Mouse (Mus musculus): ENCODE measurements around the gene Gm49601. TPM values are rescaled to one million over a fixed set of nuclear protein-coding genes. Genes with fewer than 3 reads are reported as not detected.

Gm49601 gene
- total RNA-seq (2014; rRNA removed) (not detected in 2 replicates), polyA plus RNA-seq (2012; rRNA removed) (0.37 TPM in 1 of 2 replicates, not detected in the other)

DNA sequence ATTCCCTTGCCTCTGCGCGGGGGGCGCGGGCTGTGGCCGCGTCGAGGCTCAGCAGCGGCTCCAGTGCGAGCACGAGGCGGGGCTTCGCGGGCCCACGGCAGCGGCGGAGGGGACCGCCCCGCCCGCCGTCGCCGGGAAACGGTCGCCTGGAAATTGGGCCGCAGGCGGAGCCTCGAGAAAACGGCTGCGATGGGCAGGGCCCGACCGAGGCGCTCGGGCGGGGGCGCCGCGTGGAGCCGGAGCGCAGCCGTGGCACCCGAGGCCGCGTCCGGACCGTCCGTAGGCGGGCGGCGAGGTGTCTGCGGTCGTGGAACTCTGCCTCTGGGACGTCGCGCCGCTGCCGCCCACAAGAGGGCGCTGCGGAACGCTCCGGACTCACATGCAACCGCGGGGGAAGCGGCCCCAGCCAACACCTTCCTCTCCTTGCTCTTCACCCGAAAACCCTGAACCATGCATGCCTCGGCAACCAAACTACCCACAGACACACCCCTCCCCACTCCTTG is at the start of gene Gm49601:
Gm49601 (minus strand) TSS at position 52 of the 503 bp plus-strand sequence.
- TF ChIP-seq POLR2A (IDR thresholded peaks at IDR 0.05; ENCODE audit: extremely low read depth, insufficient read depth, low read length) (no peak), CTCF (IDR thresholded peaks at IDR 0.05; ENCODE audit: low read depth, low read length) (peak; percentile 88)
- Histone ChIP-seq H3K9ac (ENCODE audit: low read depth, low read length) (peak within 1 kb of the TSS; percentile 52), H3K27ac (replicated peaks; ENCODE audit: insufficient read depth, low read depth, low read length) (no peak within 1 kb of the TSS), H3K4me3 (ENCODE audit: insufficient read depth, low read depth, low read length) (peak within 1 kb of the TSS; percentile 43; the same call in 1 of the 2 replicates), H3K4me1 (ENCODE audit: control insufficient read depth, insufficient read depth, low read length) (peaks cover 2% of the 10 kb centered on the region), H3K36me3 (ENCODE audit: control insufficient read depth, insufficient read depth, low read length) (no peaks in the 10 kb centered on the region), H3K79me2 (ENCODE audit: control insufficient read depth, insufficient read depth, low read length) (no peaks in the 10 kb centered on the region), H3K27me3 (ENCODE audit: control insufficient read depth, insufficient read depth, low read length) (peaks cover 15% of the 10 kb centered on the region)
- 1% methylated on average over 55 of the region's 65 CpGs for WGBS
- DNase-seq (ENCODE audit: extremely low read depth, low read depth, low spot score): peak; percentile 21

DNA sequence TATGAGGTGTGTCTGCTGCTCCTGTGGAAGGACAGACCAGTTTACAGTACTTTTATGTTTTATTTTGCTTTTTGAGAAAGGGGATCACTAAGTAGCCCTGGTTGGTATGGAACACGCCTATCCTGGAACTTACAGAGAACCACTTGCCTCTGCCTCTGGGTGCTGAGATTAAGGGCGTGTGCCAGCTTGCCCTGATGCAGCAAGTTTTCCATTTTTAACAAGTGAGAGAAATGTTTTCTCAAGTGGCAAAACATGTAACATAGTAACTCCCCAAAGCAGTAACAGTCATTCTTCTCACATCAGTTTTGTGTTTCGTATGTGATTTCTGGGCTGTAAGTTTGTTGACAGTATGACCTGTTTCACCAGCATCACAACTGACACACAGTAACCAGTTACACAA is 46.8 kb upstream of the Gm49601 start:
- H3K79me2 ChIP-seq (ENCODE audit: control insufficient read depth, insufficient read depth, low read length): no peaks in the 10 kb centered on the region
- no peak for DNase-seq (ENCODE audit: extremely low read depth, low read depth, low spot score)
- no peaks in the 10 kb centered on the region for H3K4me1 ChIP-seq (ENCODE audit: control insufficient read depth, insufficient read depth, low read length)
- TF ChIP-seq POLR2A (IDR thresholded peaks at IDR 0.05; ENCODE audit: extremely low read depth, insufficient read depth, low read length) (no peak), CTCF (IDR thresholded peaks at IDR 0.05; ENCODE audit: low read depth, low read length) (no peak)
- no peaks in the 10 kb centered on the region for H3K36me3 ChIP-seq (ENCODE audit: control insufficient read depth, insufficient read depth, low read length)
- no peak overlapping the region for H3K9ac ChIP-seq (ENCODE audit: low read depth, low read length)
- 79% methylated on average over 3 of the region's 3 CpGs for WGBS
- H3K27ac ChIP-seq (replicated peaks; ENCODE audit: insufficient read depth, low read depth, low read length): no peak overlapping the region
- H3K27me3 ChIP-seq (ENCODE audit: control insufficient read depth, insufficient read depth, low read length): no peaks in the 10 kb centered on the region
- H3K4me3 ChIP-seq (ENCODE audit: insufficient read depth, low read depth, low read length): no peak overlapping the region

DNA sequence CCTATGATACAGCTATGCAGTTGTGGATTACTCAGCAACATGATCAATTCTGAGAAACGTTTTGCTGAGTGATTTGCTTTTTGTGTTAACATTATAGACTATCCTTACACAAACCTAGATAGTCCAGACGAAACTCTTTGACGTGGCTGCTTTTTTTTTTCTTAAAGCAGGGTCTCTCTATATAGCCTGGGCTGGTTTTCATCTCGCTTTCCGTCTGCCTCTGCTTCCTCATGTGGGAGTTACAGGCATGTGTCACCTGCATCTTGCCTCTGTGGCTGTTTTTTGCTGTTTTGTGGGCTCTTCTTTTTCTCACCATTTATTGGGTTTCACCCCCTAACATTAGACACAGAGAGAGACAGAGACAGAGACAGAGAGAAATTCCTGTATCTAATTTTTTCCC is 45.8 kb upstream of the Gm49601 start:
- Histone ChIP-seq H3K79me2 (ENCODE audit: control insufficient read depth, insufficient read depth, low read length) (no peaks in the 10 kb centered on the region), H3K9ac (ENCODE audit: low read depth, low read length) (no peak overlapping the region), H3K4me1 (ENCODE audit: control insufficient read depth, insufficient read depth, low read length) (no peaks in the 10 kb centered on the region), H3K36me3 (ENCODE audit: control insufficient read depth, insufficient read depth, low read length) (no peaks in the 10 kb centered on the region), H3K27me3 (ENCODE audit: control insufficient read depth, insufficient read depth, low read length) (no peaks in the 10 kb centered on the region), H3K27ac (replicated peaks; ENCODE audit: insufficient read depth, low read depth, low read length) (no peak overlapping the region), H3K4me3 (ENCODE audit: insufficient read depth, low read depth, low read length) (no peak overlapping the region)
- no peak for DNase-seq (ENCODE audit: extremely low read depth, low read depth, low spot score)
- 65% methylated on average over 5 of the region's 5 CpGs for WGBS
- TF ChIP-seq POLR2A (IDR thresholded peaks at IDR 0.05; ENCODE audit: extremely low read depth, insufficient read depth, low read length) (no peak), CTCF (IDR thresholded peaks at IDR 0.05; ENCODE audit: low read depth, low read length) (no peak)

GRCm38 (mm10) chr16:18669914-18670313 is 43.7 kb upstream of the Gm49601 start:
- no peaks in the 10 kb centered on the region for H3K4me1 ChIP-seq (ENCODE audit: control insufficient read depth, insufficient read depth, low read length)
- no peak for DNase-seq (ENCODE audit: extremely low read depth, low read depth, low spot score)
- no peaks in the 10 kb centered on the region for H3K36me3 ChIP-seq (ENCODE audit: control insufficient read depth, insufficient read depth, low read length)
- no peaks in the 10 kb centered on the region for H3K27me3 ChIP-seq (ENCODE audit: control insufficient read depth, insufficient read depth, low read length)
- H3K4me3 ChIP-seq (ENCODE audit: insufficient read depth, low read depth, low read length): no peak overlapping the region
- WGBS: 66% methylated on average over 6 of the region's 6 CpGs
- TF ChIP-seq CTCF (IDR thresholded peaks at IDR 0.05; ENCODE audit: low read depth, low read length) (no peak), POLR2A (IDR thresholded peaks at IDR 0.05; ENCODE audit: extremely low read depth, insufficient read depth, low read length) (no peak)
- no peak overlapping the region for H3K27ac ChIP-seq (replicated peaks; ENCODE audit: insufficient read depth, low read depth, low read length)
- no peak overlapping the region for H3K9ac ChIP-seq (ENCODE audit: low read depth, low read length)
- no peaks in the 10 kb centered on the region for H3K79me2 ChIP-seq (ENCODE audit: control insufficient read depth, insufficient read depth, low read length)

DNA sequence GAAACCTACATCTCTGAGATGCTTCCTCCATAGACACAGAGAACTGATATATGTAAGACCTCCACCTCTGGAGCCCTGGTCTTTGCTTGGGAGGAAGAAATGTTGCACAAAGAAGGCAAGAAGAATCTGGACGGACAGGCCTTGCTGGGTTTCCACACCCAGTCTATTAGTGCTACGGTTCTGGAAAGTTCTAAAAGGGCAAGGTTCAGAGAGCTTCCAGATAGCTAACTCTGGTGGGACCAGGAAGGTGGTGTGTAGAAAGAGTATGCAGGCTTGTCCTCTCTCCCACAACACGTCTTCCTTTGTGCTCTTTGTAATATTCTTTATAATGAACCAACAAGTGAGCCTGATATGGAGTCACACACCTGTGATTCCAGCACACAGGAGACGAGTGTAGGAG is 32.4 kb upstream of the Gm49601 start:
- no peak for TF ChIP-seq POLR2A (IDR thresholded peaks at IDR 0.05; ENCODE audit: extremely low read depth, insufficient read depth, low read length)
- TF ChIP-seq CTCF (IDR thresholded peaks at IDR 0.05; ENCODE audit: low read depth, low read length): no peak
- DNase-seq (ENCODE audit: extremely low read depth, low read depth, low spot score): no peak

DNA sequence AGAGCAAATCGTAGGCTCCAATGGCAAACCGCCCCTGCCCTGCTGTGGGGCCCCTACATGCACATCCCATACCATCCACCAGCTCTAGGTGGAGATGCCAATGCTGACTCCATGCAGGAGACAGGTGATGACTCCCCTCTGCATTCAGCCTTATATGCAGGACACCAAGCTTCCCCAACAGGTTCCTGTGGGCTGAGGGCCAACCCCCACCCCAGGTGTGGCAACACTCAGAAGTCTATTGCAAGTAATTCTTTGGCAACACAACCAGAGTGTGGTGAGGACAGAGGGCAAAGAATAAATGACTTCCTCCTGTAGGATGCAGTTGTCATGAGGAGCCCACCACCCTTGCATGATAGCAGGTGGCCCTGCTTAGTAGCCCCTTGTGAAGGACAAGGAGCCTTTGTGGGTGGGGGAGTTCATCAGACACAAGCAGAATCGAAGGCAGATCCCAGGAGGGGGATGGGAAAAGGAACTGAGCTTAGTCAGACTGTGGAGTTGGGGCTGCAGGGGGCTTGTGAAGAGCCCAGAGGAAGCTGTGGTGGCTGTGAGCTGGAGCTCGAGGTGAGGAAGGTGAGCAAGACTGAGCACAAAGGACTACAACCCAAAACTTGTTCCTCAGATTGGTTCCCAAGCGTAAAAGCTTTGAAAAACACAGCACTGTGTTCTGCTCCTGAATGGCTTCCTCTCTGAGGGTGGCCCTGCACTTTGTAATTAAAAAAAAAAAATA is 29.3 kb upstream of the Gm49601 start:
- Histone ChIP-seq H3K4me3 (ENCODE audit: insufficient read depth, low read depth, low read length) (no peak overlapping the region), H3K36me3 (ENCODE audit: control insufficient read depth, insufficient read depth, low read length) (no peaks in the 10 kb centered on the region), H3K9ac (ENCODE audit: low read depth, low read length) (no peak overlapping the region), H3K79me2 (ENCODE audit: control insufficient read depth, insufficient read depth, low read length) (no peaks in the 10 kb centered on the region), H3K4me1 (ENCODE audit: control insufficient read depth, insufficient read depth, low read length) (no peaks in the 10 kb centered on the region), H3K27ac (replicated peaks; ENCODE audit: insufficient read depth, low read depth, low read length) (no peak overlapping the region), H3K27me3 (ENCODE audit: control insufficient read depth, insufficient read depth, low read length) (no peaks in the 10 kb centered on the region)
- WGBS: 66% methylated on average over 5 of the region's 5 CpGs
- TF ChIP-seq CTCF (IDR thresholded peaks at IDR 0.05; ENCODE audit: low read depth, low read length): no peak
- TF ChIP-seq POLR2A (IDR thresholded peaks at IDR 0.05; ENCODE audit: extremely low read depth, insufficient read depth, low read length): no peak
- no peak for DNase-seq (ENCODE audit: extremely low read depth, low read depth, low spot score)

More for the DNA sequence above, 32.4 kb upstream of the Gm49601 start:
- Histone ChIP-seq H3K4me1 (ENCODE audit: control insufficient read depth, insufficient read depth, low read length) (no peaks in the 10 kb centered on the region), H3K27me3 (ENCODE audit: control insufficient read depth, insufficient read depth, low read length) (no peaks in the 10 kb centered on the region), H3K4me3 (ENCODE audit: insufficient read depth, low read depth, low read length) (no peak overlapping the region), H3K9ac (ENCODE audit: low read depth, low read length) (no peak overlapping the region), H3K36me3 (ENCODE audit: control insufficient read depth, insufficient read depth, low read length) (no peaks in the 10 kb centered on the region), H3K27ac (replicated peaks; ENCODE audit: insufficient read depth, low read depth, low read length) (no peak overlapping the region), H3K79me2 (ENCODE audit: control insufficient read depth, insufficient read depth, low read length) (no peaks in the 10 kb centered on the region)
- 75% methylated on average over 4 of the region's 4 CpGs for whole genome bisulfite sequencing

All from liver, adult 2 months (tissue).